Mouse (Mus musculus): ENCODE results near the gene Atp2b1. TPM values are rescaled to one million over a fixed set of nuclear protein-coding genes. Genes with fewer than 3 reads are reported as not detected.

Atp2b1 gene
- polyA plus RNA-seq, 1 experiment, result 36.2 TPM

GRCm38 (mm10) chr10:98897913-98898748, 16.1 kb upstream of the Atp2b1 start:
- H3K27me3 ChIP-seq (ENCODE audit: control insufficient read depth, insufficient read depth, insufficient read length), result no peaks in the 10 kb centered on the region
- H3K36me3 ChIP-seq (ENCODE audit: control insufficient read depth, insufficient read depth), result no peaks in the 10 kb centered on the region
- H3K4me2 ChIP-seq (ENCODE audit: low read depth), result no peak overlapping the region
- TF ChIP-seq CEBPB (IDR thresholded peaks at IDR 0.05; ENCODE audit: insufficient read depth, poor library complexity, severe bottlenecking), result no peak
- no peak for TF ChIP-seq REST (IDR thresholded peaks at IDR 0.05; ENCODE audit: insufficient read depth, insufficient read length)
- TF ChIP-seq POLR2A (IDR thresholded peaks at IDR 0.05; ENCODE audit: insufficient read length, low read depth), result no peak
- no peak for TF ChIP-seq TCF12 (IDR thresholded peaks at IDR 0.05; ENCODE audit: insufficient read depth, poor library complexity, severe bottlenecking)
- TF ChIP-seq MYOD1 (IDR thresholded peaks at IDR 0.05; ENCODE audit: control insufficient read depth in 1 of 3, insufficient read length in 2 of 3, low read depth in 2 of 3), result no peak
- no peak for TF ChIP-seq E2F4 (IDR thresholded peaks at IDR 0.05; ENCODE audit: insufficient read depth)
- TF ChIP-seq SRF (IDR thresholded peaks at IDR 0.05; ENCODE audit: control insufficient read depth, insufficient read length, low read depth), result no peak
- no peak for TF ChIP-seq MYOG (IDR thresholded peaks at IDR 0.05; ENCODE audit: control insufficient read depth in 1 of 3, insufficient read depth in 1 of 3, insufficient read length in 2 of 3, low read depth in 2 of 3)
- TF ChIP-seq USF1 (IDR thresholded peaks at IDR 0.05; ENCODE audit: low read depth), result no peak
- TF ChIP-seq TCF3 (IDR thresholded peaks at IDR 0.05; ENCODE audit: insufficient read length, low read depth), result no peak
- no peak for TF ChIP-seq MAX (IDR thresholded peaks at IDR 0.05; ENCODE audit: low read depth)
- no peak for TF ChIP-seq POLR2AphosphoS2 (IDR thresholded peaks at IDR 0.05; ENCODE audit: insufficient read length, low read depth)
- H3ac ChIP-seq (ENCODE audit: control insufficient read depth, insufficient read length), result no peak overlapping the region
- H3K4me3 ChIP-seq, result no peak overlapping the region
- no peaks in the 10 kb centered on the region for H3K79me2 ChIP-seq (ENCODE audit: control insufficient read depth, insufficient read depth)

DNA sequence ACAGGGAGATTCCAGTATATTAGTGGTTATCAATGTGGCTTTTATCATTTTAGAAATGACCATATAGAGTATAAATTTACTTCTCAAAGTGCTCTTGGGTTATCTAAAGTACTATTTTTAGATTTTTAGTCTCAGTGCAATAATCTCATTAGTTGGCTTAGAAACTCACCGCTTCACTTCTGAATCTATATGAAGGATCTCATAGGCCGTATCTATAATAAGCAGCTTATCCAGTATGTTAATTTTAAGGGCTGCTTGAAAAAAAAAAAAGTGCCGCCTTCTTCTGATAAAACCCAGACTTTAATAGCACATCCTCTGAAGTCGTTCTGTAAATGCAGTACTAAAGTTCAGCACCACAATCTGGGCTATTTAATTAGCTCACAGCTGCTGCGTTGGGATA, 12.7 kb upstream of the Atp2b1 start:
- Histone ChIP-seq H3ac (ENCODE audit: control insufficient read depth, insufficient read length) (no peak overlapping the region), H3K4me3 (no peak overlapping the region), H3K4me2 (ENCODE audit: low read depth) (no peak overlapping the region), H3K27me3 (ENCODE audit: control insufficient read depth, insufficient read depth, insufficient read length) (no peaks in the 10 kb centered on the region), H3K79me2 (ENCODE audit: control insufficient read depth, insufficient read depth) (no peaks in the 10 kb centered on the region), H3K36me3 (ENCODE audit: control insufficient read depth, insufficient read depth) (no peaks in the 10 kb centered on the region)
- no peak for TF ChIP-seq TCF12 (IDR thresholded peaks at IDR 0.05; ENCODE audit: insufficient read depth, poor library complexity, severe bottlenecking)
- no peak for TF ChIP-seq MYOD1 (IDR thresholded peaks at IDR 0.05; ENCODE audit: control insufficient read depth in 1 of 3, insufficient read length in 2 of 3, low read depth in 2 of 3)
- TF ChIP-seq MAX (IDR thresholded peaks at IDR 0.05; ENCODE audit: low read depth), result no peak
- TF ChIP-seq REST (IDR thresholded peaks at IDR 0.05; ENCODE audit: insufficient read depth, insufficient read length), result no peak

DNA sequence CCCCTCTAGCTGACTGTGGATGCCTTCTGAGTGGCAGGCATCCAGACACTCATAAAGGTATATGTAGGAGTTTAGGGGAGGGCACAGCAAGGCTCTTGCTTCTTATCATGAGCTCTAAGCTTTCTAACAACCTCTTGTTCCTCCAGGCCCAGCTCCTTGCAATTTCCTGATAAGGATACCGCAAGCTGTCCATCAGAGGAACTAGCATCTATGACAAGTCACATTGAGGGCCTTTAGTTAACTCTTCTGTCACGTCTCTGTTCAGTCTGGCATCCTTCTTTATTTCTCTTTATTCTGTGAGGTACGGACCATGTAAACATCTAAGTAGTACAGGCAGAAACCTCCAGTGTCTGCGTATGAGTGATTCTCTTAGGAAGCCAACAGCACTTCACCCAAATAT, 8.2 kb upstream of the Atp2b1 start:
- Histone ChIP-seq H3ac (ENCODE audit: control insufficient read depth, insufficient read length) (no peak overlapping the region), H3K4me3 (no peak overlapping the region), H3K36me3 (ENCODE audit: control insufficient read depth, insufficient read depth) (no peaks in the 10 kb centered on the region), H3K79me2 (ENCODE audit: control insufficient read depth, insufficient read depth) (no peaks in the 10 kb centered on the region), H3K27me3 (ENCODE audit: control insufficient read depth, insufficient read depth, insufficient read length) (no peaks in the 10 kb centered on the region), H3K4me2 (ENCODE audit: low read depth) (no peak overlapping the region)
- no peak for TF ChIP-seq SRF (IDR thresholded peaks at IDR 0.05; ENCODE audit: control insufficient read depth, insufficient read length, low read depth)
- TF ChIP-seq REST (IDR thresholded peaks at IDR 0.05; ENCODE audit: insufficient read depth, insufficient read length), result no peak
- no peak for TF ChIP-seq CEBPB (IDR thresholded peaks at IDR 0.05; ENCODE audit: insufficient read depth, poor library complexity, severe bottlenecking)
- TF ChIP-seq POLR2AphosphoS2 (IDR thresholded peaks at IDR 0.05; ENCODE audit: insufficient read length, low read depth), result no peak

DNA sequence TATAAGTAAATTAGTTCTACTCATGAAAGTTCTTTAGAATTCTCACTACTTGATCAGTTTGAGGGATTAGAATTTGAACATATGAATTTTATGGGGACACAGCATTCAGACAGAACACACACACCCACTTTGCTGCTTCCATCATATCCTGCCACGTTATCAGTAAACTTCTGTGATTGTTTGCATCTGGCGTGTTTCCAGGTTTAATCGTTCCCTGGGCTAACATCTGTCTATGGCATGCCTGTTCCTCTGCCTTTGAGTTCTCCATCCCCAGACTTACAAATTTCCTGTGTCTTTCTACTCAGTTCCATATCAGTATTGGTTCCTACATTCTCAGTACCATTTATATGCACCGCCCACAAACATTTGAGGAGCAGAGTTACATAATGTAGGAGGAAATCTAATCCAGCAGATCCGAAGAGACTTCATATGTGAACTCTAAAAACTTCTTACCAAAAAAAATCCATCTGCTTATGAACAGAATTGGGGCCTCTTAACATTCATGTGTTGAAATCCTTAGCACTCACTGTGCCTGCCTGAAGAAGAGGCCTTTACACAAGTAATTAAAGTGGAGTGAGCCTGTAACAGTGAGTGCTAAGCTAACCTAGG, 7.2 kb upstream of the Atp2b1 start:
- H3K27me3 ChIP-seq (ENCODE audit: control insufficient read depth, insufficient read depth, insufficient read length), result no peaks in the 10 kb centered on the region
- H3K36me3 ChIP-seq (ENCODE audit: control insufficient read depth, insufficient read depth), result no peaks in the 10 kb centered on the region
- no peak overlapping the region for H3K4me2 ChIP-seq (ENCODE audit: low read depth)
- no peak overlapping the region for H3K4me3 ChIP-seq
- H3ac ChIP-seq (ENCODE audit: control insufficient read depth, insufficient read length), result no peak overlapping the region
- no peaks in the 10 kb centered on the region for H3K79me2 ChIP-seq (ENCODE audit: control insufficient read depth, insufficient read depth)
- TF ChIP-seq USF1 (IDR thresholded peaks at IDR 0.05; ENCODE audit: low read depth) (no peak), REST (IDR thresholded peaks at IDR 0.05; ENCODE audit: insufficient read depth, insufficient read length) (no peak), MYOD1 (IDR thresholded peaks at IDR 0.05; ENCODE audit: control insufficient read depth in 1 of 3, insufficient read length in 2 of 3, low read depth in 2 of 3) (no peak), MAX (IDR thresholded peaks at IDR 0.05; ENCODE audit: low read depth) (no peak), POLR2A (IDR thresholded peaks at IDR 0.05; ENCODE audit: insufficient read length, low read depth) (no peak), POLR2AphosphoS2 (IDR thresholded peaks at IDR 0.05; ENCODE audit: insufficient read length, low read depth) (no peak), E2F4 (IDR thresholded peaks at IDR 0.05; ENCODE audit: insufficient read depth) (no peak), TCF12 (IDR thresholded peaks at IDR 0.05; ENCODE audit: insufficient read depth, poor library complexity, severe bottlenecking) (no peak), SRF (IDR thresholded peaks at IDR 0.05; ENCODE audit: control insufficient read depth, insufficient read length, low read depth) (no peak), MYOG (IDR thresholded peaks at IDR 0.05; ENCODE audit: control insufficient read depth in 1 of 3, insufficient read depth in 1 of 3, insufficient read length in 2 of 3, low read depth in 2 of 3) (no peak)

DNA sequence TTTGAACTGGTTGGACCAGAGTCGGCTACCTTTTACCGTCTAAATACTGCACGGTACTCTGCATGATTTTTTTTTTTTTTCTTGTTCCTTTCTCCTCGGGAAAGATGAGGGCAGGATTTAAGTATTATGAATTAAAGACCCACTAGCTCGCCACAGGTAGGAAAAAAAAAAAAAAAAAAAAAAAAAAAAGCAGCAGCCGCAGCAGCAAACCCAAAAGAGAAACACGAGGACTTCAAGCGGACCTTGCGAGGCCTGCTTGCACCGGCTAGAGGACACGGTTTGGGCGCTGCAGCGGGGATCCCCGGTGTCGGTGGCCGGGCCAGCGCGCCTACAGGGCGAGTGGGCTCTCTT, 621 bp upstream of the Atp2b1 start:
- peaks cover 33% of the 10 kb centered on the region for H3K79me2 ChIP-seq (ENCODE audit: control insufficient read depth, insufficient read depth)
- peak overlapping the region; percentile 94 for H3K4me3 ChIP-seq
- peak overlapping the region; percentile 68 for H3K4me2 ChIP-seq (ENCODE audit: low read depth)
- no peaks in the 10 kb centered on the region for H3K27me3 ChIP-seq (ENCODE audit: control insufficient read depth, insufficient read depth, insufficient read length)
- TF ChIP-seq USF1 (IDR thresholded peaks at IDR 0.05; ENCODE audit: low read depth) (no peak), REST (IDR thresholded peaks at IDR 0.05; ENCODE audit: insufficient read depth, insufficient read length) (no peak), MYOG (IDR thresholded peaks at IDR 0.05; ENCODE audit: control insufficient read depth in 1 of 3, insufficient read depth in 1 of 3, insufficient read length in 2 of 3, low read depth in 2 of 3) (no peak), E2F4 (IDR thresholded peaks at IDR 0.05; ENCODE audit: insufficient read depth) (no peak), CEBPB (IDR thresholded peaks at IDR 0.05; ENCODE audit: insufficient read depth, poor library complexity, severe bottlenecking) (no peak), SRF (IDR thresholded peaks at IDR 0.05; ENCODE audit: control insufficient read depth, insufficient read length, low read depth) (no peak), POLR2AphosphoS2 (IDR thresholded peaks at IDR 0.05; ENCODE audit: insufficient read length, low read depth) (no peak), MAX (IDR thresholded peaks at IDR 0.05; ENCODE audit: low read depth) (no peak), TCF12 (IDR thresholded peaks at IDR 0.05; ENCODE audit: insufficient read depth, poor library complexity, severe bottlenecking) (no peak), TCF3 (IDR thresholded peaks at IDR 0.05; ENCODE audit: insufficient read length, low read depth) (no peak), MYOD1 (IDR thresholded peaks at IDR 0.05; ENCODE audit: control insufficient read depth in 1 of 3, insufficient read length in 2 of 3, low read depth in 2 of 3) (no peak), POLR2A (IDR thresholded peaks at IDR 0.05; ENCODE audit: insufficient read length, low read depth) (no peak)
- no peaks in the 10 kb centered on the region for H3K36me3 ChIP-seq (ENCODE audit: control insufficient read depth, insufficient read depth)
- peak overlapping the region; percentile 88 for H3ac ChIP-seq (ENCODE audit: control insufficient read depth, insufficient read length)
